Mouse (Mus musculus): Measurements from ENCODE around the gene Fry. TPM values are rescaled to one million over a fixed set of nuclear protein-coding genes. Genes with fewer than 3 reads are reported as not detected.
A peak's percentile ranks its signal among the peaks of the same experiment; 100 is the strongest.

Fry gene
- total RNA-seq, 2 experiments from 2014 or later: 73.5 to 85.7 TPM

- intact Hi-C loops (cut with DNase I): loop anchor here (1.0 to 5.0 kb wide), 2 partner anchors 42 to 62 kb away; partner anchors contain the start of gene Fry
These were observed 40.7 kb downstream of the Fry start for GRCm38 (mm10) chr5:150159151-150159550.

GRCm38 (mm10) chr5:150161193-150161592, 42.7 kb downstream of the Fry start:
- peak; percentile 50 for TF ChIP-seq CTCF (IDR thresholded peaks at IDR 0.05)
- intact Hi-C loops (cut with DNase I): loop anchor here (10.0 kb wide), 1 partner anchor 204 kb away; no protein-coding TSS in a partner anchor
- no peak for DNase-seq

More at GRCm38 (mm10) chr5:150159151-150159550, 40.7 kb downstream of the Fry start:
- DNase-seq: no peak
- Histone ChIP-seq H3K4me3 (no peak overlapping the region), H3K27ac (0 out of 2 replicates have a peak overlapping the region, but pooled peaks have one; percentile 16)
- no peak for TF ChIP-seq CTCF (IDR thresholded peaks at IDR 0.05)

GRCm38 (mm10) chr5:150161898-150162297, 43.5 kb downstream of the Fry start:
- Histone ChIP-seq H3K4me3 (no peak overlapping the region), H3K27ac (no peak overlapping the region)
- TF ChIP-seq CTCF (IDR thresholded peaks at IDR 0.05): no peak
- DNase-seq: no peak
- intact Hi-C loops (cut with DNase I): loop anchor here (10.0 kb wide), 1 partner anchor 203 kb away; no protein-coding TSS in a partner anchor

More at GRCm38 (mm10) chr5:150161193-150161592, 42.7 kb downstream of the Fry start:
- Histone ChIP-seq H3K27ac (no peak overlapping the region), H3K4me3 (no peak overlapping the region)

- no peak overlapping the region for H3K4me3 ChIP-seq
- intact Hi-C loops (cut with DNase I): loop anchor here (10.0 kb wide), 1 partner anchor 200 kb away; no protein-coding TSS in a partner anchor
- no peak for DNase-seq
- TF ChIP-seq CTCF (IDR thresholded peaks at IDR 0.05): no peak
- H3K27ac ChIP-seq: no peak overlapping the region
These were observed 46.2 kb downstream of the Fry start for GRCm38 (mm10) chr5:150164671-150165070.

GRCm38 (mm10) chr5:150166811-150167210, 48.4 kb downstream of the Fry start:
- DNase-seq: no peak
- H3K27ac ChIP-seq: peak overlapping the region; percentile 28; the same call in 1 of the 2 replicates
- intact Hi-C loops (cut with DNase I): loop anchor here (10.0 kb wide), 1 partner anchor 198 kb away; no protein-coding TSS in a partner anchor

GRCm38 (mm10) chr5:150167287-150167686, 48.8 kb downstream of the Fry start:
- no peak for DNase-seq
- intact Hi-C loops (cut with DNase I): loop anchor here (10.0 kb wide), 1 partner anchor 198 kb away; no protein-coding TSS in a partner anchor
- TF ChIP-seq CTCF (IDR thresholded peaks at IDR 0.05): no peak

More at GRCm38 (mm10) chr5:150166811-150167210, 48.4 kb downstream of the Fry start:
- no peak for TF ChIP-seq CTCF (IDR thresholded peaks at IDR 0.05)
- no peak overlapping the region for H3K4me3 ChIP-seq

GRCm38 (mm10) chr5:150168712-150169111, 50.3 kb downstream of the Fry start:
- peak overlapping the region; percentile 35 for H3K4me3 ChIP-seq
- peak; percentile 74 for TF ChIP-seq CTCF (IDR thresholded peaks at IDR 0.05)
- H3K27ac ChIP-seq: no peak overlapping the region
- peak; percentile 62 for DNase-seq
- intact Hi-C loops (cut with DNase I): loop anchor here (10.0 kb wide), 1 partner anchor 196 kb away; no protein-coding TSS in a partner anchor

More at GRCm38 (mm10) chr5:150167287-150167686, 48.8 kb downstream of the Fry start:
- Histone ChIP-seq H3K4me3 (no peak overlapping the region), H3K27ac (no peak overlapping the region)

GRCm38 (mm10) chr5:150171562-150171961, 53.1 kb downstream of the Fry start:
- TF ChIP-seq CTCF (IDR thresholded peaks at IDR 0.05): no peak
- Histone ChIP-seq H3K27ac (no peak overlapping the region), H3K4me3 (no peak overlapping the region)
- intact Hi-C loops (cut with DNase I): loop anchor here (10.0 kb wide), 1 partner anchor 63 kb away; no protein-coding TSS in a partner anchor
- no peak for DNase-seq

GRCm38 (mm10) chr5:150173869-150174268, 55.4 kb downstream of the Fry start:
- Histone ChIP-seq H3K4me3 (no peak overlapping the region), H3K27ac (no peak overlapping the region)
- no peak for TF ChIP-seq CTCF (IDR thresholded peaks at IDR 0.05)
- DNase-seq: no peak
- intact Hi-C loops (cut with DNase I): loop anchor here (10.0 kb wide), 1 partner anchor 61 kb away; no protein-coding TSS in a partner anchor

GRCm38 (mm10) chr5:150174950-150175349, 56.5 kb downstream of the Fry start:
- no peak overlapping the region for H3K27ac ChIP-seq
- DNase-seq: no peak
- TF ChIP-seq CTCF (IDR thresholded peaks at IDR 0.05): peak; percentile 8; the same call in 1 of the 2 replicates
- H3K4me3 ChIP-seq: no peak overlapping the region
- intact Hi-C loops (cut with DNase I): loop anchor here (10.0 kb wide), 1 partner anchor 60 kb away; no protein-coding TSS in a partner anchor

GRCm38 (mm10) chr5:150176251-150177015, 58.0 kb downstream of the Fry start:
- H3K27ac ChIP-seq: no peak overlapping the region
- no peak for DNase-seq
- H3K4me3 ChIP-seq: no peak overlapping the region
- no peak for TF ChIP-seq CTCF (IDR thresholded peaks at IDR 0.05)
- intact Hi-C loops (cut with DNase I): loop anchor here (10.0 kb wide), 1 partner anchor 58 kb away; no protein-coding TSS in a partner anchor

GRCm38 (mm10) chr5:150177757-150178156, 59.3 kb downstream of the Fry start:
- Histone ChIP-seq H3K4me3 (no peak overlapping the region), H3K27ac (no peak overlapping the region)
- no peak for TF ChIP-seq CTCF (IDR thresholded peaks at IDR 0.05)
- no peak for DNase-seq
- intact Hi-C loops (cut with DNase I): loop anchor here (10.0 kb wide), 1 partner anchor 57 kb away; no protein-coding TSS in a partner anchor
